8 mouse cellular contexts compared by ENCODE assay signal in the genomic region with DNA sequence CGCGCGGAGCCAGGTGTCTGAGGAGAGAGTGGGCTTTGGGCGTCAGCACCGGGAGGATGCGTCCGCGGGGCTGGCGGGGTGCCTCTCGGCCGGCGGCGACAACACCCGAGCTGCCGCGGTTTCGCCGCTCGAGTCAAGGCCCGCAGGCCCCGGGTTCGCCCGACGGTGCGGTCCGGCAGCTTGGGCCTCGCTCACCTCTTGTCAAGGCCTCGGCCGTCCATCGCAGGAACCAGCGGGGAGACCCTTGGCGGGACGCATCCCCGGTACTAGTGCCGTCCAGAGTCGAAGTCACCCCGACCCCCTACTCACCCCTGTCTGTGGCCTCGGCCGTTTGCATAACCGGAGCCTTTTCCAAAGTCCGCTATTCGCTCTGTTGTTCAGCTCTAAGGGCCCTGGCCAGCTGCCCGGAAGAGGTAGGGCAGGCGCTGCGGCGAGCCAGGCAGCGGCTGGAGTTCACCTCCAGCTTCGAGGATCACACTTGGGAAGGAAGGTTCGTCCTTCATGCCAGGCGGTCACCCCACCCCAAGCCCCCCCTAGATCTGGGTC. TPM values are rescaled to one million over a fixed set of nuclear protein-coding genes. Genes with fewer than 3 reads are reported as not detected.
DNase-seq lines count a peak whose midpoint lies in the region; ATAC-seq lines count a peak whose summit lies in the region.

No protein-coding gene starts in this region.

- H3K27me3 ChIP-seq in intestine, embryonic 15.5 days (replicated peaks): no peaks in the 10 kb centered on the region
- no peaks in the 10 kb centered on the region for H3K27me3 ChIP-seq in limb, embryonic 13.5 days
- no peaks in the 10 kb centered on the region for H3K27me3 ChIP-seq in midbrain, embryonic 11.5 days (ENCODE audit: control insufficient read depth, insufficient read depth, low read length)

- H3K4me1 ChIP-seq in intestine, embryonic 15.5 days (replicated peaks): peaks cover 6% of the 10 kb centered on the region
- peaks cover 31% of the 10 kb centered on the region for H3K4me1 ChIP-seq in limb, embryonic 13.5 days
- peaks cover 15% of the 10 kb centered on the region for H3K4me1 ChIP-seq in midbrain, embryonic 11.5 days (ENCODE audit: control insufficient read depth, insufficient read depth, low read length)

- peak overlapping the region; percentile 98 for H3K9ac ChIP-seq in intestine, embryonic 15.5 days
- H3K9ac ChIP-seq in limb, embryonic 13.5 days: peak overlapping the region; percentile 96
- peak overlapping the region; percentile 96 for H3K9ac ChIP-seq in midbrain, embryonic 11.5 days (ENCODE audit: low read length)

- peak overlapping the region; percentile 91 for H3K4me3 ChIP-seq in intestine, embryonic 15.5 days (replicated peaks)
- H3K4me3 ChIP-seq in limb, embryonic 13.5 days: peak overlapping the region; percentile 90
- H3K4me3 ChIP-seq in midbrain, embryonic 11.5 days (ENCODE audit: low read depth, low read length): peak overlapping the region; percentile 95

- under 1% methylated on average over 47 of the region's 50 CpGs for WGBS in intestine, embryonic 15.5 days
- WGBS in limb, embryonic 13.5 days: under 1% methylated on average over 50 of the region's 50 CpGs
- WGBS in midbrain, embryonic 11.5 days: under 1% methylated on average over 50 of the region's 50 CpGs

- peak; percentile 68 for ATAC-seq in intestine, embryonic 15.5 days
- ATAC-seq in limb, embryonic 13.5 days (ENCODE audit: low FRiP score, low read depth): peak; percentile 48
- peak; percentile 77 for ATAC-seq in midbrain, embryonic 11.5 days (ENCODE audit: low FRiP score)

- no peaks in the 10 kb centered on the region for H3K9me3 ChIP-seq in intestine, embryonic 15.5 days
- H3K9me3 ChIP-seq in limb, embryonic 13.5 days: no peaks in the 10 kb centered on the region
- H3K9me3 ChIP-seq in midbrain, embryonic 11.5 days (ENCODE audit: control insufficient read depth, low read length): no peaks in the 10 kb centered on the region

- H3K36me3 ChIP-seq in intestine, embryonic 15.5 days: no peaks in the 10 kb centered on the region
- H3K36me3 ChIP-seq in limb, embryonic 13.5 days: peaks cover 9% of the 10 kb centered on the region
- H3K36me3 ChIP-seq in midbrain, embryonic 11.5 days (ENCODE audit: control insufficient read depth, insufficient read depth, low read length): no peaks in the 10 kb centered on the region

- DNase-seq in layer of hippocampus, adult 11-12 months (ENCODE audit: low spot score): peak; percentile 60
- DNase-seq in layer of hippocampus, postnatal 36 days: no peak
- peak; percentile 19 for DNase-seq in c-Kit-positive CD71-positive TER-119-positive erythroid progenitor cells, embryonic 14.5 days (ENCODE audit: low spot score)
- peak; percentile 27 to 44 for DNase-seq in gastrocnemius, adult 8-10 months (ENCODE audit: low spot score in 2 of 2)
- DNase-seq in midbrain, embryonic 11.5 days (ENCODE audit: low spot score, missing footprints): peak; percentile 96
- no peak for DNase-seq in retina, embryonic 14.5 days (ENCODE audit: low spot score)

- H3K4me2 ChIP-seq in intestine, embryonic 15.5 days (replicated peaks): peak overlapping the region; percentile 70
- peak overlapping the region; percentile 86 for H3K4me2 ChIP-seq in limb, embryonic 13.5 days (replicated peaks)
- peak overlapping the region; percentile 83 for H3K4me2 ChIP-seq in midbrain, embryonic 11.5 days

- H3K27ac ChIP-seq in intestine, embryonic 15.5 days: peak overlapping the region; percentile 94
- peak overlapping the region; percentile 92 for H3K27ac ChIP-seq in limb, embryonic 13.5 days
- peak overlapping the region; percentile 78 for H3K27ac ChIP-seq in midbrain, embryonic 11.5 days (ENCODE audit: low read depth, low read length)

RNA-seq across cellular contexts. Expression of a gene that starts 0.5 kb away (rescaled TPM):
- total RNA-seq in layer of hippocampus, postnatal 36 days (2021): not detected
- total RNA-seq in gastrocnemius, adult 8-10 months (2022): not detected
- 0.64 TPM in 1 of 2 replicates, not detected in the other for polyA plus RNA-seq in intestine, embryonic 15.5 days (2015; fragmentation: Nextera tagmentation; extraction: Ambion mirVana)
- polyA plus RNA-seq in limb, embryonic 13.5 days (2015; fragmentation: Nextera tagmentation; extraction: Ambion mirVana): 0.52 and 0.53 TPM in 2 replicates
- 0.42 TPM in 1 of 2 replicates, not detected in the other for polyA plus RNA-seq in midbrain, embryonic 11.5 days (2014; fragmentation: Nextera tagmentation; extraction: Ambion mirVana)

RNA-seq across cellular contexts. Expression of a gene that starts 1.8 kb away (rescaled TPM):
- 100 to 1,000 TPM; 130 to 140 TPM for total RNA-seq in layer of hippocampus, postnatal 36 days (2021)
- 10 to 100 TPM; 38.9 to 51.8 (median 45.9) TPM for total RNA-seq in gastrocnemius, adult 8-10 months (2022)
- polyA plus RNA-seq in intestine, embryonic 15.5 days (2015; fragmentation: Nextera tagmentation; extraction: Ambion mirVana): 90.1 and 96.1 TPM in 2 replicates
- 146 and 156 TPM in 2 replicates for polyA plus RNA-seq in limb, embryonic 13.5 days (2015; fragmentation: Nextera tagmentation; extraction: Ambion mirVana)
- polyA plus RNA-seq in midbrain, embryonic 11.5 days (2014; fragmentation: Nextera tagmentation; extraction: Ambion mirVana): 136 and 144 TPM in 2 replicates

RNA-seq across cellular contexts. Expression of a gene that starts 26.4 kb away (rescaled TPM):
- 1 to 10 TPM; 4.2 to 4.9 TPM for total RNA-seq in layer of hippocampus, postnatal 36 days (2021)
- 1 to 10 TPM in 1 of 4 experiments, under 1 TPM in 3; 0.82 to 1.6 (median 0.93) TPM for total RNA-seq in gastrocnemius, adult 8-10 months (2022)
- polyA plus RNA-seq in intestine, embryonic 15.5 days (2015; fragmentation: Nextera tagmentation; extraction: Ambion mirVana): 17.7 and 19.2 TPM in 2 replicates
- polyA plus RNA-seq in limb, embryonic 13.5 days (2015; fragmentation: Nextera tagmentation; extraction: Ambion mirVana): 23.3 and 23.6 TPM in 2 replicates
- polyA plus RNA-seq in midbrain, embryonic 11.5 days (2014; fragmentation: Nextera tagmentation; extraction: Ambion mirVana): 10.7 and 11.1 TPM in 2 replicates

RNA-seq across cellular contexts. Expression of a gene that starts 43.1 kb away (rescaled TPM):
- not detected for total RNA-seq in layer of hippocampus, postnatal 36 days (2021)
- not detected for total RNA-seq in gastrocnemius, adult 8-10 months (2022)
- polyA plus RNA-seq in intestine, embryonic 15.5 days (2015; fragmentation: Nextera tagmentation; extraction: Ambion mirVana): not detected in 2 replicates
- not detected in 2 replicates for polyA plus RNA-seq in limb, embryonic 13.5 days (2015; fragmentation: Nextera tagmentation; extraction: Ambion mirVana)
- not detected in 2 replicates for polyA plus RNA-seq in midbrain, embryonic 11.5 days (2014; fragmentation: Nextera tagmentation; extraction: Ambion mirVana)

Comparison
In these comparisons a context has a peak if more than half of its experiments do, and no peak if none do; other contexts are left out.
1. DNase-seq: peak in layer of hippocampus, adult 11-12 months (single experiment), c-Kit-positive CD71-positive TER-119-positive erythroid progenitor cells, embryonic 14.5 days (single experiment), gastrocnemius, adult 8-10 months (2 of 2) and midbrain, embryonic 11.5 days (single experiment); none in layer of hippocampus, postnatal 36 days (0 of 2) and retina, embryonic 14.5 days (single experiment).
2. Peak in every context shown above with its lines, with median percentiles within 50 percentile points of each other: ATAC-seq, H3K27ac ChIP-seq, H3K4me2 ChIP-seq, H3K4me3 ChIP-seq and H3K9ac ChIP-seq.